Mouse (Mus musculus) cerebellum, adult 9-11 months (tissue): ENCODE measurements around the gene Rad51b.
"Not testable (repeated sequence)": the region's sequence is repeated elsewhere in the genome, so short reads cannot be mapped to it uniquely, and the experiment has no call there.

Source experiments
- DNase-seq: peaks from one replicate; pipeline ENCODE4 v3.0.0; 2022

Rad51b gene

GRCm38 (mm10) chr12:79297121-79297576 lies at the start of gene Rad51b:
Gene Rad51b (plus strand): TSS chr12:79297282.
- peak; percentile 72 for DNase-seq

GRCm38 (mm10) chr12:79248110-79248509 lies 49.0 kb upstream of the Rad51b start:
- DNase-seq = no peak

- no peak for DNase-seq
Measured at GRCm38 (mm10) chr12:79253294-79254053, 43.6 kb upstream of the Rad51b start.

GRCm38 (mm10) chr12:79254975-79255374 lies 42.1 kb upstream of the Rad51b start:
- no peak for DNase-seq

GRCm38 (mm10) chr12:79260154-79260553 lies 36.9 kb upstream of the Rad51b start:
- no peak for DNase-seq

- DNase-seq = no peak
Measured at GRCm38 (mm10) chr12:79261035-79261434, 36.0 kb upstream of the Rad51b start.

GRCm38 (mm10) chr12:79272604-79273003 lies 24.5 kb upstream of the Rad51b start:
- no peak for DNase-seq

- DNase-seq = no peak
Measured at GRCm38 (mm10) chr12:79279513-79280115, 17.5 kb upstream of the Rad51b start.

GRCm38 (mm10) chr12:79282595-79282994 lies 14.5 kb upstream of the Rad51b start:
- no peak for DNase-seq

GRCm38 (mm10) chr12:79292874-79293273 lies 4.2 kb upstream of the Rad51b start:
- no peak for DNase-seq

- DNase-seq = peak; percentile 94
Measured at GRCm38 (mm10) chr12:79296126-79296816, 811 bp upstream of the Rad51b start, which contains the start of gene Zfyve26. Gene Zfyve26 (minus strand): TSS chr12:79296304.

- no peak for DNase-seq
Measured at GRCm38 (mm10) chr12:79297884-79298636, 978 bp downstream of the Rad51b start.

- no peak for DNase-seq
Measured at GRCm38 (mm10) chr12:79301802-79302201, 4.7 kb downstream of the Rad51b start.

GRCm38 (mm10) chr12:79305131-79305530 lies 8.0 kb downstream of the Rad51b start:
- DNase-seq = no peak

- no peak for DNase-seq
Measured at GRCm38 (mm10) chr12:79306013-79306412, 8.9 kb downstream of the Rad51b start.

GRCm38 (mm10) chr12:79313721-79314120 lies 16.6 kb downstream of the Rad51b start:
- no peak for DNase-seq

- DNase-seq = no peak
Measured at GRCm38 (mm10) chr12:79317339-79317738, 20.3 kb downstream of the Rad51b start.

GRCm38 (mm10) chr12:79320895-79321294 lies 23.8 kb downstream of the Rad51b start:
- DNase-seq = no peak

- DNase-seq = not testable (repeated sequence)
Measured at GRCm38 (mm10) chr12:79322539-79322938, 25.5 kb downstream of the Rad51b start.

- DNase-seq = no peak
Measured at GRCm38 (mm10) chr12:79326236-79326635, 29.2 kb downstream of the Rad51b start.

- no peak for DNase-seq
Measured at GRCm38 (mm10) chr12:79326745-79327144, 29.7 kb downstream of the Rad51b start.

GRCm38 (mm10) chr12:79327868-79328267 lies 30.8 kb downstream of the Rad51b start:
- no peak for DNase-seq

- no peak for DNase-seq
Measured at GRCm38 (mm10) chr12:79330571-79330970, 33.5 kb downstream of the Rad51b start.
